Mouse (Mus musculus) cerebellum, adult (tissue): ENCODE data around the gene Apobr.

ENCODE experiments used
- ATAC-seq: cut with Nextera tagmentation; 2 replicates; pipeline ENCODE4 v1.9.2; 2017; ENCODE audit warnings: mild to moderate bottlenecking, moderate library complexity, mixed read lengths; ENCODE audit not compliant: insufficient number of reproducible peaks, low FRiP score, low TSS enrichment

The Apobr gene

GRCm38 (mm10) chr7:126636733-126637520 lies 52.2 kb downstream of the Apobr start:
- ATAC-seq = no peak
